Mouse (Mus musculus) neural tube, embryonic 13.5 days (tissue): Measurements from ENCODE around the gene Rxfp4. TPM values are rescaled to one million over a fixed set of nuclear protein-coding genes. Genes with fewer than 3 reads are reported as not detected.

ENCODE experiments used
- ATAC-seq: fragments of 200-750 bp; cut with Nextera tagmentation; 2 replicates; pipeline ENCODE4 v1.8.0; 2017; ENCODE audit warnings: low read depth, mild to moderate bottlenecking, moderate TSS enrichment, moderate library complexity
- H3K27ac ChIP-seq: fragments of 300-500 bp; sonication (generic); replicated peaks from 2 replicates; pipeline ENCODE4 v1.5.1; 2015; ENCODE audit warnings: moderate library complexity, mild to moderate bottlenecking, inconsistent platforms
- H3K27me3 ChIP-seq: fragments of 300-500 bp; sonication (generic); 2 replicates; pipeline ENCODE4 v1.6.1; 2015; ENCODE audit warnings: mild to moderate bottlenecking, inconsistent platforms
- H3K36me3 ChIP-seq: fragments of 300-500 bp; sonication (generic); 2 replicates; pipeline ENCODE4 v1.6.1; 2015; ENCODE audit warnings: mild to moderate bottlenecking, inconsistent platforms
- H3K4me1 ChIP-seq: fragments of 300-500 bp; sonication (generic); replicated peaks from 2 replicates; pipeline ENCODE4 v1.6.1; 2015; ENCODE audit warnings: inconsistent platforms
- H3K4me2 ChIP-seq: fragments of 300-500 bp; sonication (generic); 2 replicates; pipeline ENCODE4 v1.6.1; 2015; ENCODE audit warnings: inconsistent platforms, mild to moderate bottlenecking, moderate library complexity
- H3K4me3 ChIP-seq: fragments of 300-500 bp; sonication (generic); 2 replicates; pipeline ENCODE4 v1.5.1; 2015; ENCODE audit warnings: mild to moderate bottlenecking, inconsistent platforms
- H3K9ac ChIP-seq: fragments of 300-500 bp; sonication (generic); 2 replicates; pipeline ENCODE4 v1.6.1; 2015; ENCODE audit warnings: moderate library complexity, mild to moderate bottlenecking, inconsistent platforms
- H3K9me3 ChIP-seq: fragments of 300-500 bp; sonication (generic); 2 replicates; pipeline ENCODE4 v1.6.1; 2016; ENCODE audit warnings: inconsistent platforms
- WGBS: fragments of 180-500 bp; shearing (Covaris S2); methylation state at CpG from one replicate; pipeline ENCODE4 v1.1.7; 2015; 5-methylcytosine and 5-hydroxymethylcytosine counted together
- polyA plus RNA-seq: library from polyadenylated mRNA; unstranded; fragments of >200 nt; fragmentation: Nextera tagmentation; extraction: Ambion mirVana; gene quantifications from 2 replicates; pipeline ENCODE4 v1.2.1, GENCODE M21; 2015

Gene Rxfp4
- polyA plus RNA-seq, 1 experiment from 2014 or later: not detected

GRCm38 (mm10) chr3:88683814-88684213 lies 30.9 kb upstream of the Rxfp4 start:
- Histone ChIP-seq H3K27ac (no peak overlapping the region), H3K9me3 (no peaks in the 10 kb centered on the region), H3K4me2 (no peak overlapping the region), H3K36me3 (peaks cover 7% of the 10 kb centered on the region), H3K27me3 (no peaks in the 10 kb centered on the region), H3K4me1 (peaks cover 23% of the 10 kb centered on the region), H3K9ac (no peak overlapping the region), H3K4me3 (no peak overlapping the region)
- WGBS: 91% methylated on average over 2 of the region's 2 CpGs
- no peak for ATAC-seq

DNA sequence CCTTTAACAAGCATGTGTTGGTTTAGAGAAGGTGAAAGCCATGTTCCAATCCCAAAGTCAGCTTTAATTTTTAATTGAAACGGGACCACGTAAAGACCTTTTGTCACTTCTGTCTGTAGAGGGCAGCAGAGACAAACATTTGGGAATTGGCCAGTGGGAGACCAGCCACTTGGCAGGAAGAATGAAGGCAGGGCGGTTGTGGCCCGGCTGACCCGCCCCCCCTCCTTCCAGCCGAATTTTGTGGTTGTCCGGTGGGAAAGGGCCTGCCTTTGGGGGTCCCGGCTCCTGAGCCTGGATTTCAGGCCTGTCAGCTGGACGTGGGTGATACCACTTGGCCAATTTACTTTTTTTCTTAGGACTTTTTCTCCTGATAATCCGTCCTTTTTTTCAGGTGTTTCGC lies 24.5 kb upstream of the Rxfp4 start:
- Histone ChIP-seq H3K4me3 (peak overlapping the region; percentile 30), H3K9me3 (no peaks in the 10 kb centered on the region), H3K27me3 (no peaks in the 10 kb centered on the region), H3K9ac (peak overlapping the region; percentile 66), H3K27ac (no peak overlapping the region), H3K36me3 (no peaks in the 10 kb centered on the region), H3K4me1 (peaks cover 4% of the 10 kb centered on the region; the same call in 1 of the 2 replicates), H3K4me2 (peak overlapping the region; percentile 59)
- peak; percentile 61; the same call in 1 of the 2 replicates for ATAC-seq
- 11% methylated on average over 11 of the region's 11 CpGs for WGBS

- H3K9me3 ChIP-seq: no peaks in the 10 kb centered on the region
- no peaks in the 10 kb centered on the region for H3K4me1 ChIP-seq
- no peaks in the 10 kb centered on the region for H3K36me3 ChIP-seq
- no peak overlapping the region for H3K27ac ChIP-seq
- ATAC-seq: no peak
- no peak overlapping the region for H3K4me3 ChIP-seq
- H3K9ac ChIP-seq: no peak overlapping the region
- no peak overlapping the region for H3K4me2 ChIP-seq
- 87% methylated on average over 4 of the region's 4 CpGs for WGBS
- H3K27me3 ChIP-seq: no peaks in the 10 kb centered on the region
These were observed 11.2 kb upstream of the Rxfp4 start for GRCm38 (mm10) chr3:88664095-88664494.

DNA sequence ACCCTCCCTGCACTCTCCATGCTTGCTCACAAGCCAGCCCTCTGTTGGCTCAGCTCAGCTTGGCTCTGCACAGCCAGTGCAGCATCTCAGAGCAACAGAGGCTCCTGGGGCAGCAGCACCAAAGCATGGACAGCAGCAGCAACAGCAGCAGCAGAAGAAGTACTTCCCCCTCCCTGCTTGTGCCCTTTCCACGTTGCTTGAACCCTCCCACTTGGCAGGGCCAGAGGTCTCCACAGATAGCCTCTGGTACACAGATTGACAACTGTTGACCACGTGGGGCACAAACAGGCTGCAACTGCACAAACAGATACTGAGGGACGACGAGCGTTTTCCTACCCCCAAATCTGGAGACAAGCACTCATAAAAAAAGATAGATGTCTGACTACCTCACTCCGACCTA lies 6.9 kb upstream of the Rxfp4 start:
- H3K27ac ChIP-seq: no peak overlapping the region
- no peak for ATAC-seq
- no peaks in the 10 kb centered on the region for H3K27me3 ChIP-seq
- 45% methylated on average over 6 of the region's 6 CpGs for WGBS
- H3K9ac ChIP-seq: no peak overlapping the region
- H3K9me3 ChIP-seq: no peaks in the 10 kb centered on the region
- H3K4me1 ChIP-seq: no peaks in the 10 kb centered on the region
- H3K4me3 ChIP-seq: no peak overlapping the region
- no peak overlapping the region for H3K4me2 ChIP-seq
- no peaks in the 10 kb centered on the region for H3K36me3 ChIP-seq

GRCm38 (mm10) chr3:88658441-88659127 lies 5.6 kb upstream of the Rxfp4 start:
- no peaks in the 10 kb centered on the region for H3K27me3 ChIP-seq

DNA sequence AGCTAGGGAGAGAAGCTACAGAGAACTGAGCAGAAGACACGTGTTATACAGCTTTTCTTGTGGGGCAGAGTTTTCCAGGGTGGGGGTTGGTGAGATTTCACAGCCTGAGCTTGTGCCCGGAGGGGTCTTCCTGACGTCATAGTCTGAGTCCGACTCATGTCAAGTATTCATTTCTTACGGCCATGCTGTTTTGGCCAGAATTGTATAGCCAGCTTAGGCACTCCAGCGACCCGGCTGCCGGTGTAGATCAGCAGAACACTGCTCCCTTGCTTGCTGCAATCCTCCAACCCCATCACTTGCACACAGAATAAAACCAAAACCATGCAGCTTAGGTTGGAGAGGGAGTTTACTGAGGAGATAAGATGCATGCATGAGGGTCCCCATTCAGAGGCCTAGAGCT lies 2.7 kb upstream of the Rxfp4 start:
- Histone ChIP-seq H3K9ac (no peak overlapping the region), H3K4me3 (no peak overlapping the region), H3K27ac (no peak overlapping the region), H3K27me3 (no peaks in the 10 kb centered on the region), H3K4me2 (no peak overlapping the region), H3K36me3 (no peaks in the 10 kb centered on the region), H3K9me3 (no peaks in the 10 kb centered on the region), H3K4me1 (no peaks in the 10 kb centered on the region)
- no peak for ATAC-seq
- 83% methylated on average over 8 of the region's 8 CpGs for WGBS

More at GRCm38 (mm10) chr3:88658441-88659127, 5.6 kb upstream of the Rxfp4 start:
- no peaks in the 10 kb centered on the region for H3K9me3 ChIP-seq
- no peak overlapping the region for H3K9ac ChIP-seq
- H3K4me2 ChIP-seq: no peak overlapping the region
- H3K4me3 ChIP-seq: no peak overlapping the region
- no peaks in the 10 kb centered on the region for H3K36me3 ChIP-seq
- H3K4me1 ChIP-seq: no peaks in the 10 kb centered on the region
- WGBS: 79% methylated on average over 5 of the region's 5 CpGs
- no peak for ATAC-seq
- H3K27ac ChIP-seq: no peak overlapping the region

DNA sequence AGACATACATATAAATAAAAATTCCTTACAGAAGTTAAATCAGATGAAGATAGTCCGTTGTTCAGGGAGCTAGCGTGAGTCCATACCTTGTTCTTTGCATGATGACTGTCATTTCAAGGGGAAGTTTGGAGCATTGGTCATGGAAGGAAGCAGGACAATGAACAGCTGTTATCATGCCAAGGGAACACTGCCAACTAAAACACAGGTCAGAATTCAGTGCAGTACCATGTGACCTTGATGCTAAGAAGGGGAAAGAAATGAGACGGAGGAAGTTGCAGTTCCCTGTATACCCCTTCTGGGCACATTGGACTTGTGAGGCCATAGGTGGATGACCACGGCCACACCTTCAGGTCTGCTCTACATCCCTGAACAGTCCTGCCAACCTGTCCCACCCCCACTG lies 1.7 kb upstream of the Rxfp4 start:
- Histone ChIP-seq H3K4me1 (no peaks in the 10 kb centered on the region), H3K27ac (no peak overlapping the region), H3K4me3 (no peak overlapping the region), H3K9ac (no peak overlapping the region), H3K9me3 (no peaks in the 10 kb centered on the region), H3K36me3 (0 out of 2 replicates have a peak, but pooled peaks cover 5% of the 10 kb centered on the region), H3K4me2 (no peak overlapping the region), H3K27me3 (no peaks in the 10 kb centered on the region)
- WGBS: 78% methylated on average over 4 of the region's 4 CpGs
- no peak for ATAC-seq

GRCm38 (mm10) chr3:88653516-88654370 lies 801 bp upstream of the Rxfp4 start:
- Histone ChIP-seq H3K9ac (no peak overlapping the region), H3K27me3 (no peaks in the 10 kb centered on the region), H3K36me3 (peaks cover 9% of the 10 kb centered on the region; the same call in 1 of the 2 replicates), H3K4me3 (no peak overlapping the region), H3K4me2 (no peak overlapping the region), H3K27ac (no peak overlapping the region), H3K9me3 (no peaks in the 10 kb centered on the region), H3K4me1 (no peaks in the 10 kb centered on the region; the same call in 1 of the 2 replicates)
- 89% methylated on average over 6 of the region's 6 CpGs for WGBS
- ATAC-seq: no peak

GRCm38 (mm10) chr3:88651669-88652618 lies 998 bp downstream of the Rxfp4 start:
- ATAC-seq: 0 out of 2 replicates have a peak, but pooled peaks have one; percentile 13
- Histone ChIP-seq H3K36me3 (peaks cover 27% of the 10 kb centered on the region), H3K9ac (no peak overlapping the region), H3K4me1 (no peaks in the 10 kb centered on the region; the same call in 1 of the 2 replicates), H3K4me2 (no peak overlapping the region), H3K9me3 (no peaks in the 10 kb centered on the region), H3K27me3 (no peaks in the 10 kb centered on the region), H3K27ac (peak overlapping the region; percentile 15; the same call in 1 of the 2 replicates), H3K4me3 (no peak overlapping the region)
- WGBS: 78% methylated on average over 18 of the region's 18 CpGs

- Histone ChIP-seq H3K9ac (no peak overlapping the region), H3K27ac (no peak overlapping the region), H3K4me2 (no peak overlapping the region), H3K4me1 (no peaks in the 10 kb centered on the region; the same call in 1 of the 2 replicates), H3K27me3 (no peaks in the 10 kb centered on the region), H3K36me3 (peaks cover 38% of the 10 kb centered on the region), H3K4me3 (no peak overlapping the region), H3K9me3 (no peaks in the 10 kb centered on the region)
- WGBS: 83% methylated on average over 13 of the region's 13 CpGs
- ATAC-seq: no peak
These were observed 2.0 kb downstream of the Rxfp4 start for GRCm38 (mm10) chr3:88650713-88651504.

DNA sequence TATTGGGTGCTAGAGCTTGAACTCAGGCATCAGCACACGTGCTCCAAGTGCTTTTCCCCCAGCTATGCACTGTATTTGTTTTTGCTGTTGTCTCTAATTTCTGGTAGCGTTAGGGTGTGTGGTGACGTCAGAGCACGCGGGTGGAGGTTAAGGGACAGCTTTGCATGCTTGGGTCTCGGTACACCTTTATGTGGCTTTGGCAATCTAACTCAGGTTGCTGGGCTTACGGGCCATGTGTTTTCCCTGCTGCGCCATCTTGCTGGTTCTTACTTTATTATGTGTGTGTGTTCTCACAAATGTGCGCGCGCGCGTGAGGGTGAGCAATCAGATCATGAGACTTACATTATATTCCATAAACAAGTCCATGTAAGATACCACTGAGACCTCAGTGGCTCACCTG lies 3.0 kb downstream of the Rxfp4 start:
- H3K9me3 ChIP-seq: no peaks in the 10 kb centered on the region
- no peaks in the 10 kb centered on the region for H3K27me3 ChIP-seq
- 96% methylated on average over 13 of the region's 13 CpGs for WGBS
- no peak overlapping the region for H3K4me3 ChIP-seq
- no peak overlapping the region for H3K27ac ChIP-seq
- no peaks in the 10 kb centered on the region; the same call in 1 of the 2 replicates for H3K4me1 ChIP-seq
- no peak overlapping the region for H3K4me2 ChIP-seq
- peaks cover 47% of the 10 kb centered on the region for H3K36me3 ChIP-seq
- no peak for ATAC-seq
- no peak overlapping the region for H3K9ac ChIP-seq
